Mouse (Mus musculus) layer of hippocampus, postnatal 36 days (tissue): ENCODE results near the gene Pla2g12b. TPM values are rescaled to one million over a fixed set of nuclear protein-coding genes. Genes with fewer than 3 reads are reported as not detected.
"Not testable (repeated sequence)": the region's sequence is repeated elsewhere in the genome, so short reads cannot be mapped to it uniquely, and the experiment has no call there.

Source experiments
- DNase-seq, 2 experiments: peaks; one replicate each; pipeline ENCODE4 v3.0.0; 2022
- total RNA-seq, 2 experiments: library from RNA; stranded (reverse); gene quantifications; 2 replicates each; pipeline ENCODE4 v1.2.3; 2021

The Pla2g12b gene
- not detected for total RNA-seq

DNA sequence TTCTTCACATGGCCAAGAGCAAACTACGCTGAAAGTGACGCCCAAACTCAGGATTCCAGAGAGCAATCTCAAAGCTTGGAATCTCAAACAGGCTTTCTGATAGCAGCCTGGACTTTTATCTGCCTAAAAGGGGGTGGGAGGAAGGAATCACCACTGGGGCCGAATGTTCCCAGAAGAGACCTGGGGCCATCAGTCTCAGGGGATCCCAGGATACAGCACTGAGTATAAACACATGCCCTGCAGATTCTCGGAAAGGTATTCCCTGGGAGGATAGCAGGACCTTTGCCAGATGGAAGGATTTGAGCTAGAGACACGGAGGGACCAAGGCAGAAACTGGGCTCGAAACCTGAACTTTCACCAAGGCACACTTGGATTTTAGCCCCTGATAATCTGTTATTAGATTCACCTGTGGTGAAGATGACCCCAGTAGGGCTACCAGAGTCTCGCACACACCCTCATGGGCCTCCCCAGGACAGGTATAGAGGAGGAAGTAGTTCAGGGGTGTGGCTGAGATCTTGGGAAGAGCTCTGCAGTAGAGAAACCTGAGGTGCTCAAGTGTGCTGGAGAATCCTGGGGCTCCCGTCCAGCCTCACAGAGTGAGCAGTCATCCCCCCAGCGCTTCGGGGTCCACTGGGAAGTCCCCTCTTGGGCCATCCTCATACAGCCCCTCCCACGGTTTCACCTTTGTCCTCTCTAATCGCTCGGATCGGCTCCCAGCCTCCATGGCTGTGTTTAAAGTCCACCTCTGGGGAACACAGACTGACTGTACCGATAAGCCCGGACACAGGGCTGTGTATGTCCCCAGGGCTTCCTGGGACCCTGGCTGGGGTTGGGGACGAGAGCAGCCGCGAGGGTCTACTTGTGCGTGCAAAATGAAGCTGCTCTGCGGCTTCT lies at the start of gene Pla2g12b:
TSS of gene Pla2g12b (plus strand) at position 762 of the 894 bp plus-strand sequence.
- DNase-seq = no peak

DNA sequence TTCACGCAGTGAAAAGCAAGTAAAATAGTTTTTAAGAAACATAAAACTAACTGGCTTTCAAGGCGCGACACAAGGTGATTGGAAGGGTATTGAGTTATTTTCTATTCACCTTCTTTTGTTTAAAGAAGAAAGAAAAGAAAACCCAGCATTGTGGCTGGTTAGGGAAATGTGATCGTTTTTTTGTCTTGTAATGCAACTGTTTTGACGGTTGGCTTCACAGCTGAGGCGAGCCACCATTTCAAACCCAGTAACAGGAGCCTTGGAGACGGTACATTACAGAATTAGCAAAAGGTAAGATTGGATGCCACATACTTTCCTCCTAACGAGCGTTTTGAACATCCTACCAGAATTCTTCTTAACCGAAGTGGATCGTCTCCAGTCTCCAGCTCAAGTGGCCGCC lies 49.3 kb upstream of the Pla2g12b start:
- no peak for DNase-seq

DNA sequence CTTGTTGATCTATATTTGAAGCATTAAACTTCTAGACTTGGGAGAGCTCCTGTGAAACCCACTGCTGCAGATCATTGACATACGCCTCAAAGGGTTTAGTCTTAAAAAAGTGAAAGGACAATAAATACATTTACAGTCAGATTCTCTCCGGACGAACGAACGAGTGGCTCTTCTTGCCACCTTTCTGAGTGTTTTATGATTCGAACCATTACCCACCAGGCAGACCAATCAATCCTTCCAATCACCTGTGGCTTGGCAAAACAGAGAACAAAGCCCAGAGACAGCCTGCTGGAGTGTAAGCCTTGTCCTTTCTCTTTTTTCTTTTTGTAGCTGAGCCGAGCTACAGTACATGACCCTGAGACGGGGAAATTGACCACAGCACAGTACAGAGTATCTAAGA lies 48.4 kb upstream of the Pla2g12b start:
- no peak for DNase-seq

DNA sequence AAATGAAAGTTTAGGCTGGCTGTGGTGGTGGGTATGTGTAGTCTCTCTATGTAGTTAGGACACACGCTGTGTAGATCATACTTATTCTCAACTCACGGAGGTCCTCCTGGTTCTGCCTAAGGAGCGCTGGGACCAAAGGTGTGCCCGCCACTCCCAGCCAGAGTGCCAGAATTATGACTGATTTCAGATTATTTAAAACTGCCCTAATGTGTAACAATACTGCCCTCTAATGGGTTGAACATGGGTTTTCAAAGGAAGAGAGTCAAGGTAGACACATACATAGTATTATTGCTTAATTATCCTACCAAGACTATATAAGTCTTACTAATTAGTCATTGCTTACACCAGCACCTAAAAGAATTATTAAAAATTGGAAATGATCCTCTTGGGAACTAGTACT lies 44.7 kb upstream of the Pla2g12b start:
- no peak for DNase-seq

DNA sequence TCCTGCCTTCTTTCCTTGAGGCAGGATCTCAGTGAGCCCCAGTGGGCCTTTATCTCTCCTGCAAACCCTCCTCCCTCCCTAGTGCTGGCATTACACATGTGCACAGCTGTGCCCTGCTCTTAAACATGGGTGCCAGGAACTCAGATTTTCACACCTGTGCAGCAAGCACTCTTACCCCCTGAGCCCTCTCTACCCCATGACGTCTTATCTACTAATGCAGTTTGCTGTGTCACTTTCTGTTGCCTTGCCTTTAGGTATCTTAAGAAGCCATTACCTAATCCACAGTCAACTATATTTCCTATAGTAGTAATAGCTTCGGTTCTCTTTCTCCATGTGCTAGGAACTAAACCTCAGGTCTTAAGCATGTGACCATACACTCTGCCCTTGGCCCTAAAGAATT lies 40.3 kb upstream of the Pla2g12b start:
- DNase-seq = no peak

DNA sequence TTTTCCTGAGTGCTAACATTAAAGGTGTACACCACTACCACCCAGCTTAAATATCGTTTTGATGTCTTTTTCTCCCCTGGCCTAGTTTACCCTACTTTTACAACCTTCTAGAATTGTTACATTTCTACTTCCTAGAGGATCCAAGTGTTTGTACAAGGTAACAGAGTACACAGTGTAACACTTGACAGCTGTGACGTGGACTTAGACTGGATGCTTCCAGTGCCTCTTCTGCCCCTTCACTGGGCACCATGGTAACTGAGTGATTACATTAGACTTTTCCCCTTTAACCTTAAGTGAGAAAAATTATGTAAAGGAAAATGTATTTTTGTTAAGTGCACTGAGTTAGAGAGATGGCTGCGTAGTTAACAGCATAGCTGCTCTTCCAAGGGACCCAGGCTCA lies 38.9 kb upstream of the Pla2g12b start:
- no peak for DNase-seq

DNA sequence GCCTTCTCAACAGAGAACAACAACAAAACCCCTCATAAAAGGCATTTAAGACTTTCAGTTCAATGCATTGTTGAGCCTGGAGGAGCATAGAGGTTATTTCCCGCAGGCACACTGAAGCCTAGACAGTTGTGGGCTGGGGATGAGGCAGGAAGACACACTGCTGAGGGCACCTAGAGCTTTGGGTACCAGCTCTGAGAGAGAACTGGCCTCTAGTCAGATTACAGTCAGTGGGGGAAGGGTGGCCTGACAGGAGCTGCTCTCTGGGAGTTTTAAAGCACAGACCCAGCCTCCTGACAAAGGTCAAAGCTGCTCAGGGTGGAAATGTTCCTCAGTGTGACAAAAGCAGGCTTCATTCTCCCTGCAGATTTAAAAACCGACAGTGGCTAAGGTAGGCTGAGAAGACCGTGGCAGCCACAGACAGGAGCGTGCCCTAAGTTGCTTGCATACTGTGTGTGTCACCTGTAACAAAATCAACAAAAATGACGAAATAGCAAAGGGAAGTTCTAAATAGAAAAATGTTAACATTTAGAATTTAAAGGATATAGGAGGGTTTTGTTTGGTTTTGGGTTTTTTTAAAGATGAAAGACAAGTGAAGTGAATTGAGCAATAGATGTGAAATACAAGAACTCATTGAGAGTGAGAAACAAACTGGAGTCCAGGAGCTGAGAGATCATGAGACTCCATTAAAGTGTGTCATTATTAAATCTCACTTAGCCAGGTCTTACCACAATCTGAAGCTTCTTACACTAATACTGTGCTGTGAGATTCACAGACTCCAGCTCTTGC lies 37.5 kb upstream of the Pla2g12b start:
- DNase-seq = no peak

DNA sequence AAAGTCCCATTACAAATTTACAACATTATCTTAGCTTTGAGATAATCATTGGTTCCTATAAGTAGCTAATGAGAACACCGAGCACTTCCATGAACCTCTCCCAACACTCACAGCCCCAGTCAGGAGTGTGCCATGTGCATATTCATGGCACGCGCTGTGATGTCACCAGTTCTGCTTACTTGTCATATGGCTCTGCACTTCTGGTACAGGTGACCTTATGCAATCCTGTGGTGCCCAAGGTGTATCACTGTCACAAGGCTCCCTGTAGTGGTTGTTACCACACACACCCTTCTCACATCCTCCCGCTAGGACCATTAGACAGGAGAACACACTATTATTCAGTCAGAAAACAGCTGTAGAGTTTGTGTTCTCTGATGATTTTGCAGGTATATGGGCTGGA lies 36.7 kb upstream of the Pla2g12b start:
- no peak for DNase-seq

DNA sequence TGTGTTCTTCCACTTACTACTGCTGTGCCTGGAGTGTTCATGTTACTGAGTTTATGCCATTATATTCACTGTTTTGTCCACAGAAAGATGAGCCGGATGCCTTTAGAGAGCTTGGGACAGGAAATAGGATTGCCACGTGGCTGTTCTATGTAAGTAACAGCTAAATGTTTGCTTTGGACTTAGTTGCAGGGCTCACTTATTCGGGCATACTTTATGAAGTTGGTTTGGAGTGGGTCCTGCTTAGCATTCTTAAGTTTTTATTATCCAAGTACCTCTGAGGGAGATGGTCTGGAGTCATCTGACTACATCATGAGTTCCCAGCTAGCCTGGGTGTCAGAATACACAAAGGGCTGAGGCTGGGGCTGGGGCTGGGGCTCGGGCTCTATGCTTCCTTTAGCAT lies 36.3 kb upstream of the Pla2g12b start:
- no peak for DNase-seq

DNA sequence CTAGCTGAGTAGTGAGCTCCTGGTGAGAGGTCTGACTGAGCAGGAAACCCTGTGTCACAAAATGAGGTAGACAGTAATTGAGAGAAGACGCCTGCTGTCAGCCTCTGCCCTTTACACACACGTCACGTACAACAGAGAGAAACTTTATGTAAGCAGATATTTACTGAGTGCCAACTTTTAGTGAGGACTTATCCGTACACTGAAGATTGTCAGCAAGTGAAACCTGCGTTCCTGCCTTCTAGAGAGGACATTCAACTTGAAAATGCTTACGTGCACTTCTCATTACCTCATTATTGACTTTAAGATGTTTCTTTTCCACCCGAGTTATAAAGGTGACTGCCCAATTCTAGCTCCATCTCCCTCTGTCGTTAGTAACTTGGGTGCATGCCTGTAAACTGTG lies 34.7 kb upstream of the Pla2g12b start:
- DNase-seq = no peak

DNA sequence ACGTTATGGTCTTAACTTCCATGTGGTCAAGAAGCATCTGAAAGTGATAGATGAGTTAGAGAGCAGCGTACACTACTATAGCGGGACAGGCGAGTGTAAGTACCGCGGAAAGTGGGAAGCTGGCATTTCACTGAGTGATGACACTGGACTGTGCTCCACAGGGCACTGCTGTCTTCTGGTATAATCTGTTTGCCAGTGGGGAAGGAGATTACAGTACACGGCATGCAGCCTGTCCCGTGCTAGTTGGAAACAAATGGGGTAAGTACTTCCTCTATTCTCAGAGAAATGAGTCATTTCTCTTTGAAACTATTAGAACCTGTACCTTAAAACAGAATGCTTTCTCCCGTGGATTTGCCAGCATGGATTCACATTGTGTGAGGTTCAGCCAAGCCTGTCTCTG lies 34.0 kb upstream of the Pla2g12b start:
- DNase-seq = no peak

DNA sequence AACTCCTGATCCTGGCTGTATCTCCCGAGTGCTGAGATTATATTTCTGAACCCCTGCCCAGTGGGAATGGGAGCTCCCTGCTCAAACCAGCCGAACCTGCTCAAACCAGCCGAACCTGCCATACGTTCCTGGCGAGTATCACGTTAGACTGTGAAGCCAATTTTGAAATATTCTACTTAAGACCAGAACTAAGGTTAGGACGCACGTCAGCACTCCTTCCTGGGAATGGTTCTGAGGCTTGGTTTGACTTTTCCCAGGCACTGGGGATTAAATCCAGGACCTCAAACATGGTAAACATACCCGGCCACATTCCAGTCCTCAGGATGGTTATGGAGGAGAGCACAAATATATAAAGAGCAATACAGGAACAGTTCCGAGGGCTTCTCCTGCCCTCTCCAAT lies 25.6 kb upstream of the Pla2g12b start:
- no peak for DNase-seq

DNA sequence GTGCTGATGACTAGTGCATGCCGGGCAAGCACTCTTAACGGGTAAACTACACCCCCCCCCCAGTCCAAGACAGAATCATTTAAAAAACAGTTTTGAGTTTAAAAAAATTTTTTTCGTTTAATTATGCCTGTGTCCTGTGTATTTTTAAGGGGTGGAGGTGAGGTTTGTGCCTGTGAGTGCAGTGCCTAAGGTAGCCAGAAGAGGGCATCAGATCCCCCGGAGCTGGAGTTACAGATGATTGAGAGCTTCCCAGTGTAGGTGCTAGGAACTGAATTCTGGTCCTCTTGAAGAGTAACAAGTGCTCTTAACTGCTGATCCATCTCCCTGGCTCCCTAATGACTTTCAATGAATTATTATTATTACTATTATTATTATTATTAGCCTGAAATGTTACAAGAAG lies 24.7 kb upstream of the Pla2g12b start:
- DNase-seq = no peak

DNA sequence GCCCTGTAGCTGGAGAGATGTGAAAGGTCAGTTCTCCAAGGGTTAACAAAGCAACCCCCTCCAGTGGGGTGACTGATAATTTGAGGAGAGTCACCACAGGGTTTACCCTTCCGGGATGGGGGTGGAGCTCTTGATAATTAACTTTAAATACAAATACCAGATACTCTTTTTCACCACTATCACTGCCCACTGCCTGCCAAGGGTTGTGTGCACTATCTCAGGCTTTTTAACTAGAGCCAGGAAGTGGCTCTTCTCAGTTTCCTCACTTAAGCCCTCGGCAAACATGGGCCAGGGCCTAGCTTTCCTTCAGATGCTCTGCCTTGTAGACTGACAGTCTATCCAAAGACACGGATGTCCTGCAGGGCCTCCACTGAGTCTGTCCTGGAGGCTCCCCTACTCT lies 23.5 kb upstream of the Pla2g12b start:
- no peak for DNase-seq

DNA sequence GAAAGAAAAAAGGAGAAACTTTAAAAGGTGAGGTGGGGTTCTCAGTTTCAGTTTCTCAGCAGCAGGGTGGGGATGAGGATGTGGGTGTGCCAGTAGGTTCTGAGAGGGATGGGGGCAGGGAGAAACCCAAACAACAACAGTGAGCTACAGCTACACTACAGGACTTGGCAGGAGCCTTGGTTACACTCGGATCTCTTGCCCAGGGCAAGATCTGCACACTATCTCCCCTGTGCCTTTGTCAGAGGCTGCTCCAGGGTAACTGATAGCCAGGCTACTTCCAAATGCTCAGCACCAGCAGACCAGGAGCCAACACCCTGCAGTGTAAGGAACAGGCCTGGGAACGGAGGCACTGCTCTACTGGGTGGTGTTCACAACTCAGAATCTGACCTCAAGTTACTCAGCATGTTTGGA lies 23.0 kb upstream of the Pla2g12b start:
- DNase-seq = no peak

DNA sequence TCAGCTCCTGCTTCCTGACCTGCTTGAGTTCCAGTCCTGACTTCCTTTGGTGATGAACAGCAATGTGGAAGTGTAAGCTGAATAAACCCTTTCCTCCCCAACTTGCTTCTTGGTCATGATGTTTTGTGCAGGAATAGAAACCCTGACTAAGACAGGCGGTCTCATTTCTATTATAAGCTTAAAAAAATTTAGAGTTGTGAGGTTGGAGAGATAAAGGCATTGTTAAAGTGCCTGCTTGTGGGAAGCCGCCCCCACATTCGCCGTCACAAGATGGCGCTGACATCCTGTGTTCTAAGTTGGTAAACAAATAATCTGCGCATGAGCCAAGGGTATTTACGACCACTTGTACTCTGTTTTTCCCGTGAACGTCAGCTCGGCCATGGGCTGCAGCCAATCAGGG lies 21.9 kb upstream of the Pla2g12b start:
- not testable (repeated sequence) for DNase-seq

DNA sequence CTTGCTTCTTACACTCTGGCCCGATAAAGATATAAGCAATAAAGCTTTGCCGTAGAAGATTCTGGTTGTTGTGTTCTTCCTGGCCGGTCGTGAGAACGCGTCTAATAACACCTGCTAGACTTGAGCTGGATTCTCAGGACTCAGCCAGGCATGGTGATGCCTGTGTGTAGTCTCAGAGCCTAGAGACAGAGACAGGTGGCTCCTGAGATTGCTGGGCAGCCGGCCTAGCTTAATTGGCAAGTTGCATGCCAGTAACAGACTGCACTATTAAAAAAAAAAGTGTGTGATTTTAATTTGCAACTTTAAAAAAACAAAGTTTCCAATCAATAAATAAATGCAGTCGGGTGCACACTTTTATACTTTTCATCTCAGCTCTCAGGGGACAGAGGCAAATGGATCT lies 16.5 kb upstream of the Pla2g12b start:
- DNase-seq = peak; percentile 41 to 57

DNA sequence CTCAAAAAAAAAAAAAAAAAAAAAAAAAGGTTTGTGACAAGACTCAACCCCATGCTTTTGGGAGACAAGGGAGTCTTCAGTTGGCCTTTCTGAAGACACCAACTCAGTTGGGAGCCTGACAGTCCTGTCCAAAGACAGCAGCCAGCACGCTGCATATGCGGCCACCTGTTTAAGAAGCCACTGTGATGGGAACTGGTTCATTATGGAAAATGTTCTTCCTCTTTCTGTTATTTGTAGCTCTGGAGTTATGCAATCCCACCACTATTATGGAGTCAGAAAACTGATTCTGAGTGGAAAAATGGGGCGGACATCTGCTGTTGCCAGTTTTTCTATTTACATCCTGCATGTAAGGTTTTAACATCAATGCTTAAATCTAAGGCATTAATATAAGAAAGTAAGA lies 13.8 kb upstream of the Pla2g12b start:
- DNase-seq = no peak

DNA sequence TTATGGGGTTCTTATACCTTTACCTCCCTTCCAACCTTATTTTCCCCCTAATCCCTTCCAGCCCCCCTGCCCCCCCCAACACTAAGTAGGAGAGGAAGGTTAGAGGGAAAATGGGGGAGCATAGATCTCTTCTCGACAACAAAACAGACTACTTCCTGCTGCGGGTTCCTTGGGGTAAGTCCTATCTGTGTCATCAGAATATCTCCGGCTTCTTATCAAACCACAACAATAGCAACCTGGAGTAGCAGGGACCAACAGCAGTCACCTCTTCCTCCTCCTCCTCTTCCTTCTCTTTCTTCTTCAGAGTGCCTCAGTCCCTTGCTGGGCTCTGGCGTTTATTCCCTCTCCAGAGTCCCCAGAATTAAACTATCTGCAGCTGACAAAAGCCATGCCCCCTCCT lies 11.6 kb upstream of the Pla2g12b start:
- DNase-seq = no peak

DNA sequence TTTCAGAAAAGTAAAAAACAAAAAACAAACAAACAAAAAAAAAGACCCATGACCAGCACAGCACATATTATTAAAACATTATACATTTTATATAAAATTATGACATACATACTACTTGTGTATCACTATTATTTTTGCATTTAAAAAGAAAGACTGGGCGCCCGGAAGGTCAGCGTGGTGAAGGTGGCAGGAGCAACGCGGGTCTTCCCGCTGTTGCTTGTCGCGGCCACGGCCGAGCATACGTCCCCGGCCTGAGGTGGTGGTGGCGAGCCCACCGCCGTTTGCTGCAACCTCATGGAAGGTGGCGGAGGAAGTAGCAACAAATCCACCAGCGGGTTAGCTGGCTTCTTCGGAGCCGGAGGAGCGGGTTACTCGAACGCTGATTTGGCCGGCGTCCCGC lies 8.0 kb upstream of the Pla2g12b start, which contains the start of gene Gm10273:
TSS of gene Gm10273 (plus strand) at position 172 of the 400 bp plus-strand sequence.
- DNase-seq = not testable (repeated sequence)

DNA sequence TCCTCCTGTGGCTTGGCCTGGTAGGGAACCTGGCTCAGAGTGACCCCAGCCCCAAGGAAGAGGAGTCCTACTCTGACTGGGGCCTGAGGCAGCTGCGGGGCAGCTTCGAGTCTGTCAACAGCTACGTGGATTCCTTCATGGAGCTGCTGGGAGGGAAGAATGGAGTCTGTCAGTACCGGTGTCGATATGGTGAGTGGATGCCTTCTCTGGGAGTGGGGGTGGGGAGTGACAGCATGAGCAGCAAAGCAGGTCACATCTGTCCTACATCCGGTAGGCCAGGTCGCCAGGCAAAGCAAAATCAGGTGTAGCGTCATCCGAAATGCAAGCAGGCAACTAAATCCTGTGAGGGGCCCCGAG lies 311 bp downstream of the Pla2g12b start:
- DNase-seq = no peak

DNA sequence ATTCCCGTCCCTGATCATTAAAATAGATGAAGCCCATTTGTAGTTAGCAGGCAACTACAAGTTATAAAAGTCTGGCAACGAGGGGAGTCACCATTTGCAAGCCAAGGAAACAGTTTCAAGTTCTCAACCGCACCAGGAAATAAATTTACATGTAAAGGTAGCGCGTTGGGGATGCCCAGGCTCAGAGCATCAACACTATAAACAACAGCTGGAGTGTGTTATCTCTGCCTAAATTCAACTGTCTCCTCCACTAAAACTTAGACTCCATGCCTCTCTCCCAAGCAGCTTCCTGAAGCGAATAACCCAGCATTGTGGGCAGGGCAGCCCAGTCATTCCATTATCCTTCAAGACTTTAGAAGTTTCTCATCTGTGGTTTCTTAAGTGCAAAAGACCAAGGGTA lies 5.0 kb downstream of the Pla2g12b start:
- no peak for DNase-seq

DNA sequence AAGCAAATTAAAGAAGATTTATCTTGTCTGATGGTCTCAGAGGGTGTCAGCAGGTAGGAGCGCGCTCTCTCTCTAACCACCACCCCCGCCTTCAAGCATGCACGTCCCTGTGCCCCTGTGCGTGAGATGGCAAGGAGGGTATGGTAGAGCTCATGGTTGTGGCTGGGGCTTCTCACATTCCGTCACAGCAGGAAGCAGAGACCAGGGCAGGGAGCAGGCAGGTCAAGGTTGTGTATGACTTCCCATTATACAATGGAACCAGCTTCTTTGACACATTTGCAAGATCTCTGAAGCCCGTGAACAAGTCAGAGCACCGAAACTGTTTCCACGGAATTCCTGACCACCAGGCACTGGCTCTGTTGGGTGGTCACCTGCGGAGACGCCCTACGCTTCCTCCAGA lies 6.8 kb downstream of the Pla2g12b start:
- DNase-seq = no peak

DNA sequence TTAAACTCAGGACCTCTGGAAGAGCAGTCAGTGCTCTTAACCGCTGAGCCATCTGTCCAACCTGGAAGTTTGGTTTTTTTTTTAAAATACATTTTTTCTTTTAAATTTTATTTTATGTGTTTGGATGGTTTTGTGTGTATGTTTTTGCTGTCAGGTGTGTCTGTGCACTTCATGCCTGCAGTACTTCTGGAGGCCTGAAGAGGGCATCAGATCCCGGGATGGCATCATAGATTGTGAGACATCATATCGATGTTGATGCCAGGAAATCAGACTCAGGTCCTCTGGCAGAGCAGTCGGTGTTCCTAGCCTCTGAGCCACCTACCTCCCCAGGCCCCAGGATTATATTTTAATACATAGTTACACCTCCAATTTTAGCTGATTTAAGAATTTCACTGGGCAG lies 10.3 kb downstream of the Pla2g12b start:
- DNase-seq = no peak
